Mouse (Mus musculus) urinary bladder, postnatal 36 days (tissue): ENCODE data around the gene Slc43a1.

Experiments used
- DNase-seq, 2 experiments: peaks; one replicate each; pipeline ENCODE4 v3.0.0; 2022; ENCODE audit warnings: low spot score in 2 of 2, mixed read lengths in 1 of 2

The Slc43a1 gene

GRCm38 (mm10) chr2:84868521-84868943 is 29.9 kb downstream of the Slc43a1 start:
- DNase-seq, result peak in 1 of 2 experiments; percentile 54

GRCm38 (mm10) chr2:84868977-84869376 is 30.3 kb downstream of the Slc43a1 start:
- no peak for DNase-seq

DNA sequence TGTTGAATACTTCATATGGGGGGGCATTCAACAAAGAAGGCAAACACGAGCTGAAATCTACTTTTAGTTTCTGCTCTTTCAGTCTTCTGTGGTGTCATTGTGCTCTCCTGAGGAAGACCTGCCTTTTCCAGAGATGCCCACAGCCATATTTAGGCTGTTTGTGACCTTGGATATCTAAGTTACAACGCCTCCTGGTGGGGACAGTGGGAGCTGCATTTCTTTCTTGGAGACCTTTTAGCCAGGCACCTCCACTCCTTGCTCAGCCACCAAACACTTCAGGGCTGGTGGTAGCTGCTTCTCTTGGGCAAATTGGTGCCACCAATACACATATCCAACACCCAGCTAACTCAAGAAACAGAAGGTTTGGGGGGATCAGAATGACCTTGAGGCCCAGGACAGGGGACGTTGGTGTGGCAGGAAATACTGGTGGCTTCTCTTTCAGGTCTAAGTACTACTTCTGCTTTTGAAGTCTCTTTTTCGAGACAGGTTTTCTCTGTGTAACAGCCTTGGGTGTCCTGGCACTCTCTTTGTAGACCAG is 32.0 kb downstream of the Slc43a1 start:
- no peak for DNase-seq

- DNase-seq, result peak in 1 of 2 experiments; percentile 64
These were observed 33.6 kb downstream of the Slc43a1 start for GRCm38 (mm10) chr2:84872105-84872716.

DNA sequence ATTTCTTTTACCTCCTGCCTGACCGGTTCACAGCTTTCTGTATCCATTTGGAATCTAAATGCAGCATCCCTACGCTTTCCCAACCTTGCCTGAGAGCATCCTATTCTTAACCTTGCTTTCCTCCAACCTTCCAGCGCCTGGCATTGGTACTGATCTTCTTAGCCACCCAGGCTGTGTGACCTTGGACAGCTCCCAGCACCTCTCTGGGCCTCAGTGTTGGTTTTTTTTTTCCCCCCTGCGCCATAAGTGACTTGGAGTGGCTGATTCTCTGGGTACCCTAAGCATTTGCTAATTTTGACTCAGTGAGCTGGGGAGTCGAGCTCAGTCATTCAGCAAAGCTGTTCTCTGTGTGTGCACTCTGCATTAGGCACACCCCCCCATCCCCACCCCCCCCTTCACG is 37.2 kb downstream of the Slc43a1 start:
- no peak for DNase-seq

DNA sequence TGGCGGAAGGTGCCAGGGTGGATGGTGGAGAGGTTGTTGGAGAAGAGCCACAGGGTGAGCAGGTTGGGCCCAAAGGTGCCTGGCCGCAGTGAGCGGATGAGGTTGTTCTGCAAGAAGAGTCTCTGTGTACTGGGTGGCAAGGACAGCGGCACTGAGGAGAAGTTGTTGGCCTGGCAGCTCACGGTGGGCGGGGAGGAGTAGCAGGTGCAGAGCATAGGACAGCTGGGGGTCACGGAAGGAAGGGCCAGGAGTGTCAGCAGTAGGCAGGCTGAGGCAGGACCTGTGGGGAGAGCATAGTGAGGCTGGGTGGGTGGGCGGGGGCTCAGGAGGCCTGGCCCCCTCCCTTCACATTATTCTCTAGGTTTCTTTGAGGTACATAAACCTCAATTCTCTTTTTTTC is 41.9 kb downstream of the Slc43a1 start:
- DNase-seq, result no peak

DNA sequence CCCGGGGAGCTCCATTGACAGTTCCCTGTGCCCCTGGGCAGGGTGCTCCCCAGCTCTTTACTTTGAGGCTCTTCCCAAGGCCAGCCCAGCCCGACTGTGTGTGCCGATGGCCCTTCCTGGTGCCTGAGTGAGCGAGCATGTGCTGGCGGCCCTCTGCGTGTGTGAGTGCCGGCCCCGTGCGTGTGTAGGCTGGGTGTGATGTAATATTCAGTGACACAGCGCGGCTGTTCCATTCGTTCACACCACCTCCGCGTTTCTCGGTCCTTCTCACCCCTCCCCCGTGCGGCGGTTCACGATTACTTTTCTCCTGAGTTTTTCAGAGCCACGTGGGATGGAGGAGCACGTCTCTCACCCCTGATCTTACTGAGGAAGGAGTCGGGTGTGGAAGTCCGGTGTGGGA is 44.0 kb downstream of the Slc43a1 start:
- DNase-seq, result no peak

DNA sequence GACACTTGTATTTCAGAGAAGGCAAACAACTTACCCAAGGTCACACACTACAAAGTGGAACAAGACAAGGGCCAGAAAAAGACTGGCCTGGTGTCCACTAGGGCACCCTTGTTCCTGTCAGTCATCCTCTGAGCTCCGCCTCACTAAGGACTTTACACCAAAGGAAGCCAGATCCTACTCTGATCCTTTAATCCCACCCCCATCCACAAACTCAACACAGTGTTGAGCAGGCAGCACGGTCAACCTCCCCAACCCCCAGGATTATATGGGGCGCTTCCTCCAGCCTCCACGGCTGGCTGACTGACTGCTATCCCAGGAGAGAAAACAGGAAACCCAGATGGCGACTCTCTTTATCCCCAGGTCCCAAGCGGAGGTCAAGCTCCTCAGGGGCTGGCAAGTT is 44.4 kb downstream of the Slc43a1 start:
- DNase-seq, result no peak

DNA sequence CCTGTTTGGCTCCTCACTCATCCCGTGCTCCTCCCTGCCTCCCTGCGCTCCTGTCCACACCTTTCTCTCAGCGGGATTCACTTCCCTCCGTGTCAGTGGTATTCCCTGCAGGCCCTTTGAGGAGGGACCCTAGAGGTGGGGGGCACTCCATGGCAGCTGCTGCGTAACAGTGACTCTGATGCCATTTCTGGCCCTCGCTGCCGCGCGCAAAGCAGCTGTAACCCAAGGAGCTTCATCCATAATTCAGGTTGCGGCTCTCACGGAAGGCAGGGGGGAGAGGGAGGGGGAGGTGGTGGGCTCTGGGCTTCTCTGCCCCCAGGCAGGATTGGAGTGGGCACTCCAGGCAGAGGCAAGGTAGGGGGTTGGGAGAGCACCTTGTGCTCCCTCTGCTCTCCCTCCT is 44.9 kb downstream of the Slc43a1 start:
- DNase-seq, result no peak

DNA sequence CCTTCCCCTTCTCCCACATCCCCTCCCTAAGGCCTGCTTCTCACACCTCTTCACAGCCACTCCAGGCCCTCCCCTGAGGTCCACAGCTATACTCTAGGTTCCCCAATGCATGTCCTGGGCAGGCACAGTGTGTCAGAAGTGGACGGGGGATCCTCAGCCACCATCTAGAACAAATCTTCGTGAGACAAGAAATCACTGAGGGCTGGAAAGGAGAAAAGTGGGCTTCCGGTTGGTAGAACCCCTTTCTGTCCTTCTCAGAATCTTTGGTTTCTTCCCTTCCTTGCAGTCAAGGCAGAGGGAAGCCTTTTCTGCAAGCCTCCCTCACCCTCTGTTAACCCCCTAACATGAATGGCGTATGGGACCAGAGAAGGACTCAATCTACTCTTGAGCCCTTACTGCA is 45.3 kb downstream of the Slc43a1 start:
- DNase-seq, result no peak

DNA sequence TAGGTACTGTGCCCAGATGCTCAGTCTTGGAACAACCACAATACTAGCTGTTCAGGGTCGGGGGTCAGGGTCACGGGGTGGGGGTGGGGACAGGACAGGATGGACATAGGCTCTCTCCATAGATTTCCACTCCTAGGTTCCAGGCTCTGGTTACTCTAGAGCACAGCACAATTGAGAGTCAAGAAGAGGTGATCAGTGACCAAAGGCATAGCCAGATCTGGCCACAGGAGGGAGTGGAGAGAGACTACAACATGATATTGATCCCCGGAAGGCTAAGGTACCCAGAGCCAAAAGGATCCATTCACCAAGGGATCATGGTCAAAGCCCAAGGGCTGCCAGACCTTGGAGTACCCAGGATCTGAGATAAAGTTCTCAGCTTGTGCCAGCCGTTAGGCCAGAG is 46.0 kb downstream of the Slc43a1 start:
- no peak for DNase-seq

- no peak for DNase-seq
These were observed 46.7 kb downstream of the Slc43a1 start for GRCm38 (mm10) chr2:84885084-84886055.

- no peak for DNase-seq
These were observed 47.6 kb downstream of the Slc43a1 start, which contains the start of gene Rtn4rl2 for GRCm38 (mm10) chr2:84886234-84886731. Rtn4rl2 (minus strand) TSS chr2:84886710.

- no peak for DNase-seq
These were observed 48.2 kb downstream of the Slc43a1 start for GRCm38 (mm10) chr2:84886821-84887281.

DNA sequence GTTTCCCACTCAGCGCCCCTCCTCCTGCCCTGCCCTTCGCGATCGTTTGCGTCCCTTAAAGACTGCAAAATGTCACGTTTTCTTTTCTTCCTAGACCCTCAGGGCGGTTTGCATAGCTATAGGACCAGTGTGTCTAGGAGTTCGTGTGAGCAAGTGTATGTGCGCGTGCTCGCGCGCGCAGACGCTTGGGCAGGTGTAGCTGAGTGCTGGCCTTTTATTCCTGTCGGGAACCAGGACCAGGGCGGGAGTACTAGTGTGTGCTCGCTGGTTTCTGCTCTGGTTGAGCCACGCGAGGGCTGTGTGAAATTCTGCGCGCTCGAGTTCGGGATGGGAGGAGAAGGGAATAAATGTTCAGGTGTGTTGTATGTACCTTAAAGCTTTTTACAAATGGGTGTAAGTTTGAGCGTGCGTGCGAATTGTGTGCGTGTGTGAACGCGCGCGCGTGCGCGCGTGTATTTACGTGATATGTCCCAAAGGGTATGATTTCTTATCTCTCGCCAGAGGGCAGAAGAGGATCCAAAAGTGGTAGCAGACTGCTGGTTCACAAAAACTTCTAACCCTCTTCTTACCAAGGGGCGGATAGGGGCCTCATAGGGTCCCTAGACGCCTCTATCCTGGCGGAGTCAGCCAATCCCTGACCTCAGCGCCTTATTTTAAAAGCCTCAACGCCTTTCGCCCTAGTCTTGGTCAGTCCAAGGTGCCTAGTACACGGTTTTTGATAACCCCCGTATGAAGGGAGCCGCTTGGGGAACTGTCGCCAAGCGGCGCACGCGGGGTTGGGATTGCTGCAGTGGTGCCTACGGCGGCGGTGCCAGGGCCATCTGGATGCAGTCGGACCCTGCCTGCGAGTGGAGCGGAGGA is 49.0 kb downstream of the Slc43a1 start:
- no peak for DNase-seq

DNA sequence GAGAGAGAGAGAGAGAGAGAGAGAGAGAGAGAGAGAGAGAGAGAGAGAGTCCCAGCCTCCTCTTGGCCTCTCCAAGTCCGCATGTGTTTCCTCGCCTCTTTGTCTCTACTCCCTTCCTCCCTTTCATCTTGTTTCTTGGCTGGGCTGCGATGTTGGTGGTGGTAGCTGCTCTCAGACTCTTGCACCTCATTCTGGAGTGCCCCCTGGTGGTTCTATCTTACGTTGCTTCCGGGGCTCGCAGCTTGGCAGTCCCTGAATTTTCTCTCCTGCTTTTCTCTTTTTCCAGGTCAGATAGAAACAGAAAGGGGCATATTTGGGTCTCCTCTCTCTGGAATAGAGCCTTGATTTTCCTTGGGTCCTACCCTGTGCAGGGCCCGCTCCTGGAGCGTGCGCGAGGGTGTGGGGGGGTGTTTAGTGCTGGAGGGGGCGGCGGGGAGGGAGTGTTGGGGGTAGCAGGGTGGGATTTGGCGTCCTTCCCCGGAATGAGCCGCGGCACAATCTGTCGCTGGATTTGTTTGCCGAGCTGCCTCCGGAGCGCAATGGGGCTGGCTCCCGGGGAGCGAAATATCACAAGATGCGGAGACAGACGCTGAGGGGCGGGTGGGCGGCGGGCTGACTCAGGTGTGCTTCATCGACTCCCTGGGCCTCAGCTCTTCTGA is 50.1 kb downstream of the Slc43a1 start:
- DNase-seq, result peak; percentile 41 to 74

GRCm38 (mm10) chr2:84889316-84890044 is 50.8 kb downstream of the Slc43a1 start:
- no peak for DNase-seq

GRCm38 (mm10) chr2:84890045-84890340 is 51.3 kb downstream of the Slc43a1 start:
- DNase-seq, result peak; percentile 69 to 79

- DNase-seq, result no peak
These were observed 54.7 kb downstream of the Slc43a1 start for GRCm38 (mm10) chr2:84893359-84893758.

DNA sequence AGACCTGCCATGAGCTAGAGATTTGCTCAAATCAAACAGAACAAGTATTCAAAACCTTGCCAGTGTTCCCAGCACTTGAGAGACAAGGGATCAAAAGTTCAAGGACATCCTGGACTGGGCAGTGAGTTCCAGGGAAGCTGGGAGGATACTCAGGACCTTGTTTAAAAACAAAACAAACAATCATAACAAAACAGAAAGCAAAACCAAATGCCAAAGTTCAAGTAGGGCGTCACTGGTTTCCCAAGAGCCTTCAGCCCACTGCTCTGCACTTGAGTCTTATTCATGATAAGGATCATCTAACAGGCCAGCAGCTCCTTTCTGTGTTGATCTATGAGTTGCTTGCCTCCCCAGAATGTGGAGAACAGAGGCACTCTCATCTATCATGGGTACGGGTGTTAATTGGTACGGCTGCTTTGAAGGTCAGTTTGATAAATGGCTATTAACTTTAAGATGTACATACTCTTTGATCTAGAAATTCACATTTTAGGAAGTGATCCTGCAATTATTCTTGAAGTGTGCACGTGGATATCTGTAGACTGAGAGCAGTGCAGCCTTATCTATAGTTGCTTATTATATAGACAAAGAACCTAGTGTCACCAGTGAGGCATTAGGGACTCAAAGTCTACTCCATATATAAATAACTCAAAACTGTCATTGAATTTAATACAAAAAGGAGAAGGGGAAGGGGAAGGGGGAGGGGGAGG is 57.0 kb downstream of the Slc43a1 start:
- DNase-seq, result no peak
